Mouse (Mus musculus) hematopoietic stem cell, adult 5-6 weeks (primary cell): ENCODE measurements around the gene Dynll1. TPM values are rescaled to one million over a fixed set of nuclear protein-coding genes. Genes with fewer than 3 reads are reported as not detected.

Experiments used
- ATAC-seq, 2 experiments: fragments of 125-278 bp in 1 of 2; replicated peaks in 1 of 2; 2 replicates each; pipeline ENCODE4 v1.8.0; 2016 to 2017; ENCODE audit warnings: inconsistent platforms in 2 of 2, mild to moderate bottlenecking in 2 of 2, moderate number of reproducible peaks in 2 of 2, low read depth in 1 of 2, moderate TSS enrichment in 1 of 2; ENCODE audit not compliant: low FRiP score in 2 of 2, poor library complexity in 2 of 2, severe bottlenecking in 2 of 2, insufficient read depth in 1 of 2, low TSS enrichment in 1 of 2
- total RNA-seq: library from RNA; stranded (forward); fragments of 172-1452, 232-1000 nt; gene quantifications from 2 replicates; pipeline ENCODE4 v1.2.3, GENCODE M21; 2017

The Dynll1 gene
- total RNA-seq, 1 experiment from 2014 or later: 266 TPM

- ATAC-seq: no peak
Measured at GRCm38 (mm10) chr5:115273549-115274135, 27.2 kb downstream of the Dynll1 start.

- peak; percentile 87 to 90 for ATAC-seq
Measured at GRCm38 (mm10) chr5:115272812-115273548, 27.8 kb downstream of the Dynll1 start, which contains the start of gene Rnf10. TSS of gene Rnf10 (minus strand) at chr5:115272898.

- 0 out of 4 replicates have a peak, but pooled peaks of 1 of the 2 experiments have one; percentile 4 for ATAC-seq
Measured at GRCm38 (mm10) chr5:115271931-115272811, 28.6 kb downstream of the Dynll1 start.

GRCm38 (mm10) chr5:115269969-115270368 is 30.8 kb downstream of the Dynll1 start:
- no peak for ATAC-seq

GRCm38 (mm10) chr5:115268266-115268665 is 32.5 kb downstream of the Dynll1 start:
- no peak for ATAC-seq

GRCm38 (mm10) chr5:115267469-115268045 is 33.2 kb downstream of the Dynll1 start:
- no peak for ATAC-seq

GRCm38 (mm10) chr5:115266787-115267468 is 33.9 kb downstream of the Dynll1 start:
- peak; percentile 29 to 47; a peak in 3 of 4 replicates for ATAC-seq

GRCm38 (mm10) chr5:115266340-115266739 is 34.5 kb downstream of the Dynll1 start:
- ATAC-seq: no peak

- no peak for ATAC-seq
Measured at GRCm38 (mm10) chr5:115262502-115263291, 38.1 kb downstream of the Dynll1 start.

GRCm38 (mm10) chr5:115261880-115262279 is 38.9 kb downstream of the Dynll1 start:
- ATAC-seq: no peak

- ATAC-seq: no peak
Measured at GRCm38 (mm10) chr5:115261141-115261540, 39.7 kb downstream of the Dynll1 start.

GRCm38 (mm10) chr5:115260356-115260755 is 40.4 kb downstream of the Dynll1 start:
- no peak for ATAC-seq

GRCm38 (mm10) chr5:115256909-115257546 is 43.8 kb downstream of the Dynll1 start:
- ATAC-seq: no peak

GRCm38 (mm10) chr5:115255472-115255871 is 45.3 kb downstream of the Dynll1 start:
- no peak for ATAC-seq
